Mouse (Mus musculus): ENCODE results near the gene Palmd.

The Palmd gene

GRCm38 (mm10) chr3:116960414-116960813 lies 8.4 kb downstream of the Palmd start:
- no peak for DNase-seq (ENCODE audit: low read depth, low spot score)

- DNase-seq (ENCODE audit: low read depth, low spot score), result no peak
Observed at GRCm38 (mm10) chr3:116955061-116955460, 13.7 kb downstream of the Palmd start.

- DNase-seq (ENCODE audit: low read depth, low spot score), result no peak
Observed at GRCm38 (mm10) chr3:116953366-116953765, 15.4 kb downstream of the Palmd start.

GRCm38 (mm10) chr3:116952242-116952899 lies 16.4 kb downstream of the Palmd start:
- DNase-seq (ENCODE audit: low read depth, low spot score), result no peak

- DNase-seq (ENCODE audit: low read depth, low spot score), result no peak
Observed at GRCm38 (mm10) chr3:116951489-116951888, 17.3 kb downstream of the Palmd start.

GRCm38 (mm10) chr3:116950665-116951115 lies 18.1 kb downstream of the Palmd start:
- DNase-seq (ENCODE audit: low read depth, low spot score), result no peak

GRCm38 (mm10) chr3:116946476-116946875 lies 22.3 kb downstream of the Palmd start:
- no peak for DNase-seq (ENCODE audit: low read depth, low spot score)

GRCm38 (mm10) chr3:116943422-116943821 lies 25.4 kb downstream of the Palmd start:
- DNase-seq (ENCODE audit: low read depth, low spot score), result no peak

GRCm38 (mm10) chr3:116942751-116943150 lies 26.0 kb downstream of the Palmd start:
- DNase-seq (ENCODE audit: low read depth, low spot score), result peak; percentile 16

- DNase-seq (ENCODE audit: low read depth, low spot score), result no peak
Observed at GRCm38 (mm10) chr3:116941559-116942117, 27.1 kb downstream of the Palmd start.

GRCm38 (mm10) chr3:116940804-116941558 lies 27.8 kb downstream of the Palmd start:
- no peak for DNase-seq (ENCODE audit: low read depth, low spot score)

- DNase-seq (ENCODE audit: low read depth, low spot score), result no peak
Observed at GRCm38 (mm10) chr3:116936934-116937691, 31.7 kb downstream of the Palmd start.

GRCm38 (mm10) chr3:116933158-116933557 lies 35.6 kb downstream of the Palmd start:
- DNase-seq (ENCODE audit: low read depth, low spot score), result no peak

GRCm38 (mm10) chr3:116928994-116929393 lies 39.8 kb downstream of the Palmd start:
- DNase-seq (ENCODE audit: low read depth, low spot score), result peak; percentile 19

GRCm38 (mm10) chr3:116923042-116923441 lies 45.7 kb downstream of the Palmd start:
- DNase-seq (ENCODE audit: low read depth, low spot score), result no peak

GRCm38 (mm10) chr3:116921535-116921934 lies 47.3 kb downstream of the Palmd start:
- no peak for DNase-seq (ENCODE audit: low read depth, low spot score)

- DNase-seq (ENCODE audit: low read depth, low spot score), result no peak
Observed at GRCm38 (mm10) chr3:116917016-116917415, 51.8 kb downstream of the Palmd start.

- no peak for DNase-seq (ENCODE audit: low read depth, low spot score)
Observed at GRCm38 (mm10) chr3:116914931-116915330, 53.9 kb downstream of the Palmd start.

- no peak for DNase-seq (ENCODE audit: low read depth, low spot score)
Observed at GRCm38 (mm10) chr3:116914374-116914773, 54.4 kb downstream of the Palmd start.

GRCm38 (mm10) chr3:116906596-116906995 lies 62.2 kb downstream of the Palmd start:
- DNase-seq (ENCODE audit: low read depth, low spot score), result no peak

- no peak for DNase-seq (ENCODE audit: low read depth, low spot score)
Observed at GRCm38 (mm10) chr3:116905898-116906297, 62.9 kb downstream of the Palmd start.

GRCm38 (mm10) chr3:116904158-116904557 lies 64.6 kb downstream of the Palmd start:
- DNase-seq (ENCODE audit: low read depth, low spot score), result peak; percentile 72
